Mouse (Mus musculus): Measurements from ENCODE around the gene Cacng3.

- TF ChIP-seq CTCF (IDR thresholded peaks at IDR 0.05; ENCODE audit: extremely low read depth, insufficient read depth, low read length) (no peak), POLR2A (IDR thresholded peaks at IDR 0.05; ENCODE audit: extremely low read depth, insufficient read depth, low read length) (no peak)
Measured at GRCm38 (mm10) chr7:122632946-122633345, 37.3 kb upstream of the Cacng3 start.

All from cortical plate, adult 2 months (tissue).